Mouse (Mus musculus) neural tube, embryonic 14.5 days (tissue): ENCODE measurements around the gene Galnt14. TPM values are rescaled to one million over a fixed set of nuclear protein-coding genes. Genes with fewer than 3 reads are reported as not detected.
A peak's percentile ranks its signal among the peaks of the same experiment; 100 is the strongest.

Experiments used
- ATAC-seq: fragments of 200-750 bp; cut with Nextera tagmentation; 2 replicates; pipeline ENCODE4 v1.8.0; 2017; ENCODE audit warnings: low read depth, mild to moderate bottlenecking, moderate TSS enrichment, moderate library complexity
- H3K27ac ChIP-seq: fragments of 300-500 bp; sonication (generic); 2 replicates; pipeline ENCODE4 v1.5.1; 2014; ENCODE audit warnings: low read depth, mild to moderate bottlenecking, control low read depth, low read length, moderate library complexity, mixed read lengths
- H3K27me3 ChIP-seq: fragments of 300-500 bp; sonication (generic); 2 replicates; pipeline ENCODE4 v1.6.1; 2014; ENCODE audit warnings: low read length; ENCODE audit not compliant: control insufficient read depth, insufficient read depth
- H3K36me3 ChIP-seq: fragments of 300-500 bp; sonication (generic); 2 replicates; pipeline ENCODE4 v1.6.1; 2014; ENCODE audit warnings: low read length, mixed read lengths; ENCODE audit not compliant: control insufficient read depth, insufficient read depth
- H3K4me1 ChIP-seq: fragments of 300-500 bp; sonication (generic); 2 replicates; pipeline ENCODE4 v1.6.1; 2014; ENCODE audit warnings: low read length; ENCODE audit not compliant: control insufficient read depth, insufficient read depth
- H3K4me2 ChIP-seq: fragments of 300-500 bp; sonication (generic); 2 replicates; pipeline ENCODE4 v1.6.1; 2014; ENCODE audit warnings: mild to moderate bottlenecking, low read depth, low read length, control low read depth
- H3K4me3 ChIP-seq: fragments of 300-500 bp; sonication (generic); 2 replicates; pipeline ENCODE4 v1.5.1; 2014; ENCODE audit warnings: low read depth, low read length, control low read depth, mixed read lengths
- H3K9ac ChIP-seq: fragments of 300-500 bp; sonication (generic); replicated peaks from 2 replicates; pipeline ENCODE4 v1.6.1; 2014; ENCODE audit warnings: low read depth, mild to moderate bottlenecking, control low read depth, low read length, mixed read lengths
- H3K9me3 ChIP-seq: fragments of 300-500 bp; sonication (generic); 2 replicates; pipeline ENCODE4 v1.6.1; 2016; ENCODE audit warnings: low read length; ENCODE audit not compliant: control insufficient read depth
- WGBS: fragments of 180-500 bp; shearing (Covaris S2); extraction: QIAGEN DNeasy Blood & Tissue Kit; methylation state at CpG from one replicate; pipeline ENCODE4 v1.1.7; 2014; 5-methylcytosine and 5-hydroxymethylcytosine counted together
- polyA plus RNA-seq: library from polyadenylated mRNA; unstranded; fragments of >200 nt; fragmentation: Nextera tagmentation; extraction: Ambion mirVana; gene quantifications from 2 replicates; pipeline ENCODE4 v1.2.1, GENCODE M21; 2014

Galnt14 gene
- 28.9 and 34.9 TPM in 2 replicates for polyA plus RNA-seq

- peak within 1 kb of the TSS; percentile 82 for H3K27ac ChIP-seq
- WGBS, result under 1% methylated on average over 75 of the region's 75 CpGs
- no peaks in the 10 kb centered on the region for H3K9me3 ChIP-seq
- H3K4me3 ChIP-seq, result peak within 1 kb of the TSS; percentile 69
- H3K4me1 ChIP-seq, result peaks cover 16% of the 10 kb centered on the region
- no peaks in the 10 kb centered on the region for H3K36me3 ChIP-seq
- peak within 1 kb of the TSS; percentile 80 for H3K4me2 ChIP-seq
- peak within 1 kb of the TSS; percentile 85 for H3K9ac ChIP-seq
- no peaks in the 10 kb centered on the region for H3K27me3 ChIP-seq
- peak; percentile 82 for ATAC-seq
These were observed at the start of gene Galnt14 for GRCm38 (mm10) chr17:73710042-73710911. Gene Galnt14, minus strand, starts transcription at chr17:73710453.

DNA sequence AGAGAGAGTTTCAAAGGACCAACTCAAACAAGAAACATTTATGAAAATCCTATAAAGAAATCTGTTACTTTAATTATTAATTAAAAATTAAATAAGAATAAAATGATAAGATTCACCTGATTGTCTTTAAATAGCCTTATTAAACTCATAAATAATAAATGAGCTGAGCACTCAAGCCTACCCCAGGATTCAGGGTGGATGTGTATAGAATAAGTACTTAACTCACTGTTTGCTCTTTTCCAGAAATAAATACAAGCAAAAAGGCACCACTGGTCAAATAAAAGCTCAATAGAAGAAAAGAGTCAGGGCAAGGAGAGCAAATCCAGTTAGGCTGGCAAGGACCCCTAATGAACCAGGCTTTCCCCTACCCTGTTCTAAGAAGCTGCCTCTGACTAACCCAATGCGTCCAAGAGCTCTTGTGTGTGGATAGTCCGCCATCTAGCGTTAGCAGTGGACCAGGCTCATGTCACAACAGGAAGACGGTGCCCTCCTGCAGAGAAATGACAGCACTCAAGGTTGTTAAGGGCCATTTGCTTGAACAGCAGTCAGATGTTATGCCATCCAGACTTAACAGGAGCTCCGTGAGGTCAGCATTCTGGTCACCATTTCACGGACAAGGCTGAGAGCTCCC, 33.5 kb upstream of the Galnt14 start:
- 1% methylated on average over 6 of the region's 6 CpGs for WGBS

DNA sequence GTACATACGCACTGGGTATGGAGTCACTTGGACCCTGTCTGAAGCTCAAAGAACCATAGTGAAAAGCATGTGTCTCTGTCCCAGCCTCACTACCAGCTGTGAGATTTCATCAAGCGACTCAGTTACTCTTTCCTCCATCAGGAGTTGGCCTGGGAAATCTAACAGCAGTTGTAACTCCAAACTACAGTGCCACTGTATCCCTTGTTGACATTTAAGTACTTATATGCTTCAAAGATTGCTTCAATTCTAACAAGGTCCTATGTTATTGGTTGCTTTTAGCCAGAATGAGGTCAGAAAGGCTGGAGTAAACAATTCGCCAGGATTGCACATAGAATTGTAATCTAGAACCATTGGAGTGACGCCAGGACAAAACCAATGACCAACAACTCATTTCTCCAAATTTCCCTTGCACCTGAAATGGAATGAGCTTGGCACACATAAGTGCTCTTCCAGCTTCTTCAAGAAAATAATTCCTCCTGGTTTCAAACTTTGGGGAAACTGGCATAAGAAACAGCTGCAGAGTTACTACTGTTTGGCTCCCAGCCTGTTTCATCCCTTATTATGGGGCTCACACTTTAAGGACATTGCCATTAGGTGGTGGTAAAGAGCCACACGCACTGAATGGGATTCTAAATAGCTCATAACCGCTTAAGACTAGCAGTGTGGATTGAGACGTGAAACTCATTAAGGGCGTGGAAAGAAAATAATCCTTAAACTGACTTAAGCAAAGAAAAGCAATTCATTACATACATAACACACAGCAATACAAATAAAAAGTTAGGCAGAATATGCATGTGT, 13.8 kb upstream of the Galnt14 start:
- WGBS, result 55% methylated on average over 8 of the region's 8 CpGs
- Histone ChIP-seq H3K4me1 (no peaks in the 10 kb centered on the region), H3K27ac (no peak overlapping the region), H3K9ac (no peak overlapping the region), H3K36me3 (no peaks in the 10 kb centered on the region), H3K9me3 (no peaks in the 10 kb centered on the region), H3K27me3 (no peaks in the 10 kb centered on the region), H3K4me2 (no peak overlapping the region), H3K4me3 (no peak overlapping the region)
- no peak for ATAC-seq

More for the DNA sequence above, 33.5 kb upstream of the Galnt14 start:
- Histone ChIP-seq H3K4me2 (no peak overlapping the region), H3K36me3 (no peaks in the 10 kb centered on the region), H3K27me3 (no peaks in the 10 kb centered on the region), H3K27ac (no peak overlapping the region), H3K9ac (no peak overlapping the region), H3K4me3 (no peak overlapping the region), H3K4me1 (no peaks in the 10 kb centered on the region), H3K9me3 (no peaks in the 10 kb centered on the region)
- peak; percentile 97 for ATAC-seq

GRCm38 (mm10) chr17:73719021-73719748, 8.9 kb upstream of the Galnt14 start:
- no peaks in the 10 kb centered on the region for H3K27me3 ChIP-seq
- 94% methylated on average over 2 of the region's 2 CpGs for WGBS
- no peak overlapping the region for H3K4me2 ChIP-seq
- ATAC-seq, result no peak
- no peak overlapping the region for H3K9ac ChIP-seq
- no peak overlapping the region for H3K27ac ChIP-seq
- H3K4me3 ChIP-seq, result no peak overlapping the region
- no peaks in the 10 kb centered on the region for H3K36me3 ChIP-seq
- no peaks in the 10 kb centered on the region for H3K4me1 ChIP-seq
- H3K9me3 ChIP-seq, result no peaks in the 10 kb centered on the region

- Histone ChIP-seq H3K4me3 (no peak overlapping the region), H3K9me3 (no peaks in the 10 kb centered on the region), H3K4me2 (no peak overlapping the region), H3K27ac (no peak overlapping the region), H3K27me3 (no peaks in the 10 kb centered on the region), H3K36me3 (no peaks in the 10 kb centered on the region), H3K9ac (no peak overlapping the region), H3K4me1 (peaks cover 4% of the 10 kb centered on the region)
- no peak for ATAC-seq
- WGBS, result 73% methylated on average over 3 of the region's 3 CpGs
These were observed 6.4 kb upstream of the Galnt14 start for GRCm38 (mm10) chr17:73716684-73717083.

DNA sequence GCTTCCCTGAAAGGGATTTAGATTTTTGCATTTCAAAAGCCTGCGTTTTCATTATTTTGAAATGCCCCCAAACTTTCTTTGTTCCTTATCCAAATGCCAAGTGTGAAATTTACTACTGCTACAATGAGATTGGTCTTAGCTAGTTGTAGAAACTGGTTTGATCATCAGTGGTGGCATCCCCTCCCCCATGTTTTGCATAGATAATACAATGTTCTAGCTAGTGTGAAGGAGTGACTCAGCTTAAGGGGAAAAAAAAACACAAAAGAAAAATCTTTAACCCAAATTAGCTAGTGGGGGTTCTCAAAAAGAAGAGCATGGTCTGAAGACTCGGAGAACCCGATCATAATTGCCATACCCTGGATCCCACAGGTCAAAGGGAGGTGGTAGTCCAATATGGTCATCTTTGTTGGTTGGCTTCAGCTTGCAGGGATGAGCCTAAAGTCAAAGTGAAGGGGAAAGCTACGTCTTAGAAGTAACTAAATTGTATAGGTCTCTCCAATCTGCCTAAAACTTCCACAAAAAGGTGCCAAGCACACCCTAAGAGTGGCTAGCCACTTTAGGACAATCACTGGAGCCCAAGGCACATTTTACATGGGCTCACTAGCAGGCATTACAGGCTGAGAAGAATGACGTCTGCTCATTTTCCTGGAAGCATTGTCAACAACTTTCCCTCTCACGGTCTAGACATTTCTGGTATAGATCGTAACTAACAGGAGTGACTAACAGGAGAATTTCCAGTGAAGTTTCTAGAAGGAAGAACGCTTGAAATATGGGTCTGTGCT, 4.4 kb upstream of the Galnt14 start:
- no peaks in the 10 kb centered on the region for H3K36me3 ChIP-seq
- H3K4me1 ChIP-seq, result peaks cover 10% of the 10 kb centered on the region
- no peak for ATAC-seq
- H3K4me3 ChIP-seq, result no peak overlapping the region
- no peaks in the 10 kb centered on the region for H3K27me3 ChIP-seq
- WGBS, result 85% methylated on average over 8 of the region's 8 CpGs
- no peaks in the 10 kb centered on the region for H3K9me3 ChIP-seq
- H3K27ac ChIP-seq, result no peak overlapping the region
- no peak overlapping the region for H3K4me2 ChIP-seq
- H3K9ac ChIP-seq, result no peak overlapping the region

GRCm38 (mm10) chr17:73713347-73713746, 3.1 kb upstream of the Galnt14 start:
- Histone ChIP-seq H3K4me1 (peaks cover 15% of the 10 kb centered on the region), H3K36me3 (no peaks in the 10 kb centered on the region), H3K9me3 (no peaks in the 10 kb centered on the region), H3K27me3 (no peaks in the 10 kb centered on the region), H3K4me2 (no peak overlapping the region), H3K27ac (peak overlapping the region; percentile 49; the same call in 1 of the 2 replicates), H3K4me3 (no peak overlapping the region), H3K9ac (no peak overlapping the region)
- ATAC-seq, result no peak
- 37% methylated on average over 11 of the region's 11 CpGs for WGBS

DNA sequence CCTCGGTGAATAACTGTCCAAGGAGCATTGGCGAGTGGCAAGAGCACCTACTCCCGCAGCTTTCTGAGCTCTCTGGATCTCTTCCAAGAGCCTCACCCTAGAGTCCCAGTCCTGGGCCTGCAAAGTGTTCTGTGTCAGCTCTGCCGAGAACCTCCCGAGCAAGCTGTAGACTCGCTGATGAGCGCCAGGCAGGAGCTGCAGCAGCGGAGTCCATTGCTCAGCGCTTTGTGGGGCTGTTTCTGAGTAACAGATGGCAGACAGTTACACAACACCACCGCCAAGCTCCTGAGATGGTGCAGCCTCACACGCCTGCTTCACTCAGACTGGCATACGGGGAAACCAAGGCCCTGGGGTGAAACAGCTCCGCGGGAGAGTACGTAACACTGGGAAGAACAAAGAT, 1.7 kb upstream of the Galnt14 start:
- no peak for ATAC-seq
- Histone ChIP-seq H3K27ac (no peak overlapping the region), H3K27me3 (no peaks in the 10 kb centered on the region), H3K9ac (no peak overlapping the region), H3K36me3 (no peaks in the 10 kb centered on the region), H3K4me2 (0 out of 2 replicates have a peak overlapping the region, but pooled peaks have one; percentile 2), H3K9me3 (no peaks in the 10 kb centered on the region), H3K4me1 (peaks cover 16% of the 10 kb centered on the region), H3K4me3 (no peak overlapping the region)
- WGBS, result 58% methylated on average over 15 of the region's 15 CpGs
